Mouse (Mus musculus) CD4-positive helper T cell, adult 2 months (primary cell): Measurements from ENCODE around the gene Fblim1.
"Not testable (repeated sequence)": the region's sequence is repeated elsewhere in the genome, so short reads cannot be mapped to it uniquely, and the experiment has no call there.

Experiments
- DNase-seq: peaks from one replicate; pipeline ENCODE4 v3.0.0-alpha.2; 2012; ENCODE audit warnings: low read depth, missing footprints, low spot score

Fblim1 gene

DNA sequence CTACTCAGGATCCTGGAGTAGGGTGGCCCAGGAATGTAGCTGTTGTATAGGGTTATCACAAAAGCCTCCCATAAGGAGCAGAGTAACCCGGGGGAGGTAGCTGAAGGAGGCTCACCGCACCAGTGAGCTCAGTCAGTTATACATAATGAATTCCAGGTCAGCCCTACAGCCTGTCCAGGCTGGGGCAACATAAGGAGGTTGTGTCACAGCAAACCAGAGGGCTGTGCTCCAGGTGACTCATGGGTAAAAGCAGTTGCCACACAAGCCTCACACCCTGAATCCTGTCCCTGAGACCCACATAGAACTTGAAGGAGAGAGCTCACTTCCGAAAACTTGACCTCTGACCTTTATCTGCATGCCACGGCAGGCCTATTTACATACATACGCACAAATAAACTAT, 36.9 kb downstream of the Fblim1 start:
- no peak for DNase-seq

DNA sequence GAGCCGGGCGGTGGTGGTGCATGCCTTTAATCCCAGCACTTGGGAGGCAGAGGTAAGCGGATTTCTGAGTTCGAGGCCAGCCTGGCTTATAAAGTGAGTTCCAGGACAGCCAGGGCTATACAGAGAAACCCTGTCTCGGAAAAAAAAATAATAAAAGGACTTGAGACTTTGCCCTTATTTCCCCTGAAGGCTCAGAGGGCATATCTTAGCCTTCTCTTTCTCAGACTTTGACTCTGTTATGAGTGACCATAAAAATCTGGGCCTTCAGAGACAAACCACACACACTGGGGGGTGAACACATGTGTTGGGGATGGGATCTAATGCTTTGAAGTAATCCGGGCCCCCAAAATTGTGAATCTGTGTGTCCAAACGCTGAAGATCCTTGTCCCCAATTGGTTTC, 38.7 kb downstream of the Fblim1 start:
- DNase-seq: not testable (repeated sequence)

DNA sequence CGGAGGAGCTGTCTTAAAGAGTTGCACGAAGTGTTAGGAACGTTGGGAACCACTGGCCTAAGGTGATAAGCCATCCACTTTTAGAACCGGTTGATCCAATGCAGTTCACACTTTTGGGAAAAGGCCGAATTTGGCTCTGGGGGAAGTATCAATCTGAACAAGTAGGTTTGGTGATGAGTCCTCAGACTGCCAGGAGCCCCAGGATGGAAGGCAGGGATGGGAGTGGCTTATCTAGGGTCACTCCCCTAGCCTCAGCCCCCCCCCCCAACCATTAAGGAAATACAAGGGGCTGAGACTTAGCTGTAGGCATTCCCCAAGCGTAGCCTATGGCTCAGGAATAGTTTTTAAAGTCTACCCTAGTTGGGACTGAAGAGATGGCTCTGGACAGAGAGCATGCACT, 39.7 kb downstream of the Fblim1 start:
- no peak for DNase-seq

DNA sequence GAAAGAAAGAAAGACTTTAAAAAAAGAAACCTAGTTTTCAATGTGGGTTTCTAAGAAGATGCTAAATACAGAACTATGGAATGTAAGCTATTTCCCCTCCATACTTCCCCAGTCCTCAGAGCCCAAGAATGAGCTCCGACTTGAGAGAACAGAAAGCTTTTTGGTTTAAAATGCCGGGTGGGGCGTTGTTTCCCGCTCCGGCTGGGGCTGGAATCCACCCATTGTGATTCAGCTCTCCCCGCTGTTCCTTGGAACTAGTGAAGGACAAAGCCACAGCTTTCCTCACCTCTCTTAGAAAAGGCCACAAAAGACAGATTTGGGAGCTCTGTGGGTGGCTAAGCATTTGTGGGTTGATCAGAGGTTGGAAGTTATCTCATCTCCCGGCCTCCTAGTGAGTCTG, 40.6 kb downstream of the Fblim1 start:
- DNase-seq: no peak

DNA sequence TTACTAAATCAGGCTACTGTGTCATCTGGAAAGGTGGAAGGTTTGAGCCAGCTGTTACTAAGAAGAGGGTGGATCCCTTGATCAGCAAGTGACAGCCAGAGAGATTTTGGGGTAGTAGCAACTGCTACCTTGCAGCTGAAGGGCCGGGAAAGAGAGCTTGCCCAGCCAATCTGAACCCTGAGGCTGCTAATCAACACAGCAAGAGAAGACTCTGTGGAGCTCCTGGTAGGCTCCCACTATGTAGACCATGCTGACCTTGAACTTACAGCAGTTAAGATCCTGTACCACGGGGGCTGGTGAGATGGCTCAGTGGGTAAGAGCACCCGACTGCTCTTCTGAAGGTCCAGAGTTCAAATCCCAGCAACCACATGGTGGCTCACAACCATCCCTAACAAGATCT, 41.2 kb downstream of the Fblim1 start:
- DNase-seq: no peak

DNA sequence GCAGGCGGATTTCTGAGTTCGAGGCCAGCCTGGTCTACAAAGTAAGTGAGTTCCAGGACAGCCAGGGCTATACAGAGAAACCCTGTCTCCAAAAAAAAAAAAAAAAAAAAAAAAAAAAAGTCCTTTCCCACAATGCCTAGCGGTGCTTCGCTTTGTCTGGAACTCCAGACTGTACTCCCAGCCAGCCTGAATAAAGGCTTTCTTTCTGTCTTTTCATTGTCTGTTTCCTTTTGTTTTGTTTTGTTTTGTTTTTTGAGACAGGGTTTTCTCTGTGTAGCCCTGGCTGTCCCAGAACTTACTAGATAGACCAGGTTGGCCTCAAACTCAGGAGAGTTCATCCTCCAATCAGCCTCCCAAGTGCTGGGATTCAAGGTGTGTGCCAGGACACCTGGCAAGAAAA, 41.7 kb downstream of the Fblim1 start:
- no peak for DNase-seq

DNA sequence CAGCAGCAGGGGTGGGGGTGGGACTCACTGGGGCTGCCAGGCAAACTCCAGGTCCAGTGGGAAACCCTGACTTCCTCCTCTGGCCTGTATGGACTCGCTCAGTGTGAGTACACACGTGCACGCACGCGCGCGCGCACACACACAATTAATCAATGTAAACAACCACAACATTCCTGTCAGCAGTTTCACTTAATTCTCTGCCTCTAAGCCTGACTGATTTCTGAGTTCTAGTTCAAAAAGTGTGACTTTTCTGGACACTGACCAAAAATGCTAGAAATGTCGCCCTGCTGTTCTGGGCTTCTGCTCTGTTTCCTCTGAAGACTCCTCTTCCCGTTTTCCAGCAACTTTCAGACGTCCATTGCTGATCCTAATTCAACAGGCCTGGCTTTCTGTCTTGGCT, 43.6 kb downstream of the Fblim1 start:
- no peak for DNase-seq

DNA sequence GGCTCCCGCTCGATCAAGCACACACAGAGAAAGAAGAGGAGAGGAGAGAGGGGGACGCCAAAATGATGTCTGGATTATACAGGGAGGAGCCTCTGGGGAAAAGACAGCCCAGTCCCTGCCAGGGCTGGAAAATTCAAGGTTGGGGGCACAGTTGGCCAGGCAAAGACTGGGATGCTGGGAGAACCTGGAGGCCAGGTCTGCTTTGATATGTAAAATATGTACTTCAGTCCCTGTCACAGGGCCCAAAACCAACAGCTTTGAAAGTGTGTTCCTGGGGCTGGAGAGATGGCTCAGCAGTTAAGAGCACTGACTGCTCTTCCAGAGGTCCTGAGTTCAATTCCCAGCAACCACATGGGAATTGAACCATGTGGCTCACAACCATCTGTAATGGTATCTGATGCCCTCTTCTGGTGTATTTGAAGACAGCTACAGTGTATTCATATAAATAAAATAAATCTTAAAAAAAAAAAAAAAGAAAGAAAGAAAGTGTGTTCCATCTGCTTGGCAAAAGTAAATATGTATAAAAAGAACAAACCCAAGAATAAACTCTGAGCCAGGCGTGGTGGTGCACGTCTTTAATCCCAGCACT, 44.5 kb downstream of the Fblim1 start:
- DNase-seq: not testable (repeated sequence)

DNA sequence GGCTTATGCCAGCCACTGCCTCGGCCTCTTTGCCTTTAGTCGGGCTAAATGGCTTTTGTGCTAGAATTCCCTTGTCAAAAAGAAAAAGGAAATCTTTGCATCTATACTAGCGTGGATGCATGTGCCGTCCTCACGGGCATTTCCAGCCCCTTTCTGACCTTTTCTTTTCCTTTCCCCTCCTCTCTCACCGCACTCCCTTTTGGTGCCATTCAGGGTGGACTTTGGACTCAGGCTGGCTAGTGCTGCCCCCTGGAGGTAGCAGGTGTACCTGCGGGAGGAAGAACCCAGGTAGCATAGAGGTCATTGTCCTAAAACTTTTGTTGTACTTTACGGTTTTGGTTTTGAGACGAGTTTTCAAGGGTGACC, 46.0 kb downstream of the Fblim1 start:
- DNase-seq: peak; percentile 82

DNA sequence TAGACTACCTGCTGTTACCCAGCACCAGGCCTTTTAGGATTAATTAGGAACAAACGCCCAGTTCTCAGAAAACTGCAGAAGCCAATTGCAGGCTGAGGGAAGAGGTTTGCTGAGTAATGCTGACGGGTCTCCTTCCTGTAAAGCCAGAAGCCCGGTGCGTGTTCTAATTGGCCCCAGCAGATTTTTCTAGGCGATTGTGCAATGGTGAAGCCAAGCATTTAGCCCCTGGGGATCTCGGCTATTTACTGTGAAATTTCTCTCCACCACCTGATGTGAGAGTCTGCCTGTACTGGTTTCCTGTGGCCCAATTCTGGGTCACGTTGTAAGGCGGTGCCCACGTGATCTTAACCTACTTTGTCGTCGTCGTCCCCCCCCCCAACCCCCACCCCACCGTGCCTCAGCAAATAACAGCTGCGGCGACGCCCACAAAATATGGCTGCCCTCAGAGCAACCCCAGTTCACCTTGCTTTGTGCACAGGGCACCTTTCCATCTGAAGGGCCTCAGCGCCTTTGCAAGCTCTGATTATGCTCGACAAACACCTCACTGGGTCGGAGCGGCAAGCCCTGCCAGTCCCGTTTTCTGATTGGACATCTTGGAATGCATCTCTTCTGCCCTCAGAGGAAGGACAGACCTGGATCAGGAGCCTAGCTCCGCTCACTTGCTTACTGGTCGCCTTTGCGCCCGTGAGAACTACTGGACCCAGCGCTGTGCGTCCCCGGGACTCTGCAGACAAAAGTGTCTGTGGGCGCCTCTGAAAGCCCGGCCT, 46.6 kb downstream of the Fblim1 start:
- peak; percentile 90 for DNase-seq

DNA sequence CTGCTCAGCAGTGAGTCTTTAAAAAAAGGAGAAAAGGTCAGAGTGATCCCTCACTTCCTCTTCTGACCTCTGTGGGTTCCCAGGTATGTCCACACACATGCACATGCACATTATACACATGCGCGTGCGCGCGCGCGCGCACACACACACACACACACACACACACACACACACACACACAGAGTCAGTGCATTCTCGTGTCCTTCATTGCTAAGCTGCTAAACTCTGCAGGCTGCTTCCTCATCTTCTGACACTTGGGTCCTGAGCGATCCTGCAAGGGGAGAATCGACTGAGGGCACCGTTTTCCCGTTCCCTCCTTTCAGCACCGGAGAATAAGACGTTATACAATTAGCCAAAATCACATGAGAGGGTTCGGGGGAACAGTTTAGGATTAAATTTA, 47.2 kb downstream of the Fblim1 start:
- DNase-seq: peak; percentile 77

DNA sequence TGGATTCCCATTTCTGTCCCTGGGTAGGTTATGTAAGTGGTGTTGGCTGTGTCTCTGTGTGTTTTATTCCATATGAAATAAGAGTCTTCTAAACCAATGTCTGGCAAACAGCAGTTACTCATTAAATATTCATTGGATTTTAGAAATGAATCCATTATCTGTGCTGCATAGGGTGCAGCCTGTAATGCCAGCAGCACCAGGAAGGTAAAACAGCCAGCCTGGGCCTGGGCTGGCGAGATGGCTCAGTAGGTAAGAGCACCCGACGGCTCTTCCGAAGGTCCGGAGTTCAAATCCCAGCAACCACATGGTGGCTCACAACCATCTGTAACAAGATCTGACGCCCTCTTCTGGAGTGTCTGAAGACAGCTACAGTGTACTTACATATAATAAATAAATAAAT, 49.7 kb downstream of the Fblim1 start:
- DNase-seq: not testable (repeated sequence)

DNA sequence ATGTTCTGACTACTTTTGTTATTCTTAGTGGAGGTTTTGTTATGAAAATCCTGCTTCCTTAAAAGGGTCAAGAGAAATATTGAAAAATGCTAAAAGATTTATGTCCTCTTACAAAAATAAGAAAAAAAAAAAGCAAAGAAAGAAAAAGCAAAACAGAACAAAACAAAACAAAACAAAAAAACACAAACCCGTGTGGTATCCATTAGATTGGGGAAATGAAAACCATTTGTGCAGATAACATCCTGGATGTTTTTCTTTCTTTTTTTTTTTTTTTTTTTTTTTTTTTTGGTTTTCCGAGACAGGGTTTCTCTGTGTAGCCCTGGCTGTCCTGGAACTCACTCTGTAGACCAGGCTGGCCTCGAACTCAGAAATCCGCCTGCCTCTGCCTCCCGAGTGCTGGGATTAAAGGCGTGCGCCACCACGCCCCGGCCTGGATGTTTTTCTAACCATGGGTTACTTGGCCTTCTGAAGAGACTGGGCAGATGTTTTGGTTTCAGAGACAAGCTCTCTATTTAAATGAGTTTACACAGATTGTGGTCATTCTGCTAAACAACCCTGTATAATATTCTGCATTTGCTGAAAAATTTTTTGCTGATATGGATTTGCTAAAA, 51.5 kb downstream of the Fblim1 start:
- not testable (repeated sequence) for DNase-seq

DNA sequence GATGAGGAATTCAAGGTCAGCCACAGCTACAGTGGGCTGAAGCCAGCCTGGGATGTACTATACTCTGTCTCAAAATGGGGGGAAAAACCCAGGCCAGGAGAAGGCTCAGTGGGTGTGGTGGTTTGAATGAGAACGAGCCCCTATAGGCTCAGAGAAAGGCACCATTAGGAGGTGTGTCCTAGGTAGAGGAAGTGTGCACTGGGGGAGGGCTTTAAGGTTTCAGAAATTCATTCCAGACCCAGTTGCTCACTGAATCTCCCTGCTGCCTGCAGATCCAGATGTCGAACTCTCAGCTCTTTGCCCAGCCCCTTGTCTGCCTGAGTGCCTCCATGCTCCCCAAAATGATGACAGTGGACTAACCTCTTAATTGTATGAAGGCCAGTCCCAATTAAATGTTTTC, 53.4 kb downstream of the Fblim1 start:
- DNase-seq: peak; percentile 39

DNA sequence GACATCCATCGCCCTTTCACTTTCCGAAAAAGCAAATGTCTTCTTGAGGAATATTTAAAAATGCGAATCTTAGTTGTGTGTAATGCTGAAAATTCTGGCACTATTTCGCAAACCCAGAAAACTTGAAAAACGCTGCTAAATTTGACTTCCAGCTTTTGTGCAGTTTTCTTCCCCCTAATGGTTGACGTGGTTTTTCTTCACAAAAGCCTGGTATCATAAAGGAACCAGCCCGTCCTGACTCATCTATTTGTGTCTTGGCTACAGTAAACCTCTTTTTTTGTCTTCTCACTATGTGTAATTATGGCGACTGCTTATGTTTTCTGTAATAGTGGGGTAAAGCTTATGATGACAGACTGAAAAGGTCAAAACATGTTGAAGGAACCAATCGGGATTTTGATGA, 58.6 kb downstream of the Fblim1 start:
- DNase-seq: no peak

DNA sequence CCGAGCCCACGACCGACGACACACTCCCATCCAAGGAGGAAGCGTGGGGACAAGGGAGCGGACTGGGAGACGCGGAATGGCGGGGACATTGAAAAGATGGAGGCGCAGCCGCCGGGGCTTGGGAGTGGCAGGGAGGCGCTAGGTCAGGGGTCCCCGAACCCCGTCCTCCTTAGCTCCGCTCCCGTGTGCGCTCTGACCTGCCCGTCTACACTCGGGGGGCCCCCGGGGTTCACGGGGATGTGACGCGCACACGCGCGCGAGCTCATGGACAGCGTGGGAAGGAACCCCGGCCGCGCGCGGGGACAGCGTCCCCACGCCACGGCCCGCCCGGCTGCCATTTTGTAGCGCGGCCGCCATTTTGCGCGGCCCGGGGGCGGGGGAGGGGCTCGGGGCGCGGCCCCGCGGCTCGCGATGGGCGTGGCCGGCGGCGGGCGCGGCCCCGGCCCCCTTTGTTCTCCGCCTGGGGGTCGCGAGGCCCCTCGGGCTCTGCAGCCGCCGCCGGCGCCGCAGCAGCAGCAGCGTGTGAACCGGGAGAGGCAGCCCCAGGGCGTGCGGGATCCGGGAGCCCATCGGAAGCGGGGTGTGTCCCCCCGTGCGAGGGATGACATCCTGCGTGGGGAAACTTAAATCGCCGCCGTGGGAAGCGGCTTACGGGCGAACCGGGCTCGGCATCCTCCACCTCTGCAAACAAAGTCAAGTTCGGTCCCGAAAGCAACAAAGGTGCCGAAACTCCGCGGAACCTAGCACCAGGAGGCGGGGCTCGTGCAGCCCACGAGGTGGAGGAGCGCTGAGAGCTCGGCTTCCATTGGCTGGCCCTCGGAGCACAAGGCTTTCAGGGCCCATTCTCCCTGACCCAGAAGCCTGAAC, 59.3 kb downstream of the Fblim1 start:
- peak; percentile 90 for DNase-seq

DNA sequence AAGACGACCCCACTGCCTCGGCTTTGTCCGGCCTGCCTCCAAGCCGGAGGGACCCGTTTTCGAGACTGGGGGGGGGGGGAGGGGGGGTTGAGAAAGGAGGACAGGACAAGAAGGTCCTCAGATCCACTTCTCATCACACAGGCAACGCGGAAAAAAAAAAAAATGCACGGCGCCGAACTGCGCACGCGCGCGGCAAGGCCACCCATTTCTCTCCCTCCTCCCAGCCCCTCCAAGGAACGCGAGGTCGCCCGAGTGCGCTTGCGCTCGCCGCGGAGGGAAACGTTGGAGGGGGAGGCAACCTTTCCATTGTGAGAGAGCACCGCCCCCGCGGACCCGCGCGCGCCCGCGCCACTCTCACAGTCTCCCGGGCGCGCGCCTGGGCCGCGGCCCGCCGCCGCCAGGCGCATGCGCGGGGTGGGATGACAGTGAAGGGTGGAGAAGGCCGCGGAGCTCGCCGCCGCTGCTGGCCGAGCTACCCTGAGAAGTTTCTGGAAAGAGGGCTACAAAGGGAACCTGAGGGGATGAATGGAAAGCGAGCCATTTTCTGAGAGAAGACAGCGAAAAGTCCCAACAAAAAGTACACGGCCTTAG, 60.1 kb downstream of the Fblim1 start:
- peak; percentile 100 for DNase-seq

DNA sequence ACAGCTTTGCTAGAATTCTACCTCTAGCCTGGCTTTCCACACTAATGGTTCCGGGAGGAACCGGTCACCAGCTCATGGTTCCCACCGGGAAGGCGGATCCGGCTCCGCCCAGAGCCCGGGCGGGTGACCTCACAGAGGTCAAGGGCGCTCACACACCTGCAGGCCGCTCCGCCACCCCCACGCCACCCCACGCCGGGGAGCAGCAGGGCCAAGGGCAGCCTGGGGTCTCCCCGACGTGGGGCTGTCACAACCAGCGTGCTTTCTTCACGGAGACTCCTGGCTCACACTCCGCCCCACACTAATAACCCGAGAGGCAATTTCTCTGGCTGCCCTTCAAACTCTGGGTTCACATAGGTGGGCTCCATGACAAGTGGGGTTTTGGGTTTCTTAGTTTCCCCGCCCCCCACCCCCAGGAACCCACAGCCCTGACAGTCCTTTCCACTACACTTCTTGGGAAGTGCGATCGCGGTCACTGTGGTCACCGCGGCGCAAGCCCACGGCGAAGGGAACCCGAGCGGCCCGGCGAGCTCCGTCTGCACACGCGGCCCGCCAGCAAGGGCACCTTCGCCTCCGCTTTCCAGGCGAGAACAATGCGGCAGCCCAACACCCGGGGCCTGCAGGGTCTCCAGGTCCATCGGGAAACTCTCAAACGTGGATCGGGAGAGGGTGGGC, 60.7 kb downstream of the Fblim1 start:
- no peak for DNase-seq

DNA sequence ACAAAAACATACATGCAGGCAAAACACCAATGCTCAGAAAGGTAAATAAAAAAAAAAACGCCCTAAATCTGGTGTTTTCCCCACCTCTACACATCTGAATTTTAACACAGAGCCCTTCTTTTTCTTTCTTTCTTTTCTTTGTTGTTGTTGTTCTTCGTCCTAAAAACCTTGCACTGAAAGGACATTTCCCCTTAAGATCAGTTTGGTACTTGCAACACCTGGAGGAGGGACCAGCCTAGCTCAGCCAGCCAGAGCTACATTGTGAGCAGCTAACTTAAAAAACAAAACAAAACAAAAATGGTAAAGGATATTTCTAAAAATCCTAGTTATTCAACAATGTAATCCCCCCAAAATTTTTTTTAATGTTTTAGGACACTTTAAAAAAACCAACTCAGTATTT, 61.4 kb downstream of the Fblim1 start:
- no peak for DNase-seq

DNA sequence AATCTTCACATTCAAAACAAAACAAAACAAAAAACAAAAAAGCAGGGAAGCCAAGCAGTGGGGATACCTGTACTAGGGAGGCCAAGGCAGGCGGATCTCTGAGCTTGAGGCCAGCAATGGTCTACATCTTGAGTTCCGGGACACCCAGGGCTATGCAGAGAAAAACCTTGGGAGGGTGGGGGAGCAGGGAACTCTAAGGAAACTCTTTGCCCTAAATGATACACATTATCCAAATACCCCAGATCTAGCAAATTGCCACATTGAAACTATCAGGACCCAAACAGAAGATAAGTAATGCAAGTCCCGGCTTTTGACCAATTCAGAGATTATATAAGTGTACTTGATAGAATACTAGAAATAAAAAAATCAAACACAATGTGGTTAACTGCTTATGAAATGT, 62.3 kb downstream of the Fblim1 start:
- no peak for DNase-seq

DNA sequence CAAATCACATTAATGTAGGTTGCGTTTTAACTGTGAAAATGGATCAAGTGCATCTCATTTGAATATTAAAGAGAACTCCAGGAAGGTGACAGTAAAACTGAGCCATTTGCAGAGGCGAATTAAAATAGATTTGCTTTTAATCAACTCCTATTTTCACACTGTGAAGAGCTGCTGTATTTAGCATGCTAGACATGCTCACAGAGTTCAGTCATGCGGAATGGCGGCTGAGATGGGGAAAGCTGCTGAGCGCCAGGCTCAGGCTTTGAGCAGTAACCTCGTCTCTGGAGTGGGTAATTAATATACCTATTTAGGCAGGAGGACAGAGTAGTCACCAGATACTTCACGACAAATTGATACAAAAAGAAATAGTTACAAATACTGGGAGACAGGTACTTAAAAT, 64.0 kb downstream of the Fblim1 start:
- DNase-seq: no peak
